ENCODE assay signal across 12 mouse cellular contexts in the genomic region with DNA sequence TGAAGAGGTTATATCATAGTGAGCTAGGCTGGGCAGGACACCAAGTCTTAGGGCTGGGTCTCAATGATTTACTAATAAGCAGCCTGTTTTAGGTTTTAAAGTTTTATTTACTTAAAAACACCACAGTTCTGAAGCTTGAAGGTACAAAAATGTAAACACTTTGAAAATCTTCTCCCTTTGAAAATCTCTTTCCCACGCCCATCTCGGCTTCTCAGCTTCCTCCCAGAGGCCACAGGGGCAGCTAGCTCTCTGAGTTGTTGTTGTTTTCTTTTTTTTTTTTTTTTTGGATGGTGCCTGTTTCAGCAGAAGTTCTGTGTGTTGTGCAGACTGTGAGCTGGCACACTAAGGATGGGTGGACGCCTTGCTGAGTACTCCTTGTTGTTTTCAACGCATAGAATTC. TPM values are rescaled to one million over a fixed set of nuclear protein-coding genes. Genes with fewer than 3 reads are reported as not detected.
DNase-seq lines count a peak whose midpoint lies in the region; ATAC-seq and TF ChIP-seq lines count a peak whose summit lies in the region.
"Had no signal": no experiment of that assay in that cellular context is flagged by ENCODE, and none has a peak within 500 bp of the region (broad histone marks: within the 10 kb centered on the region; RNA-seq: fewer than 3 reads in every experiment).

No protein-coding gene starts in this region.

- 63% methylated on average over 4 of the region's 4 CpGs for whole genome bisulfite sequencing in forebrain, postnatal 0 days
- 63% methylated on average over 4 of the region's 4 CpGs for WGBS in forebrain, embryonic 12.5 days
- 70% methylated on average over 4 of the region's 4 CpGs for WGBS in midbrain, embryonic 15.5 days

- H3K4me3 ChIP-seq in forebrain, postnatal 0 days (ENCODE audit: low read depth, low read length) = no peak overlapping the region
- no peak overlapping the region for H3K4me3 ChIP-seq in forebrain, embryonic 12.5 days (replicated peaks)
- peak overlapping the region; percentile 60 for H3K4me3 ChIP-seq in layer of hippocampus, adult 2 months
- peak overlapping the region; percentile 81 for H3K4me3 ChIP-seq in midbrain, embryonic 15.5 days

- H3K4me2 ChIP-seq in forebrain, postnatal 0 days (ENCODE audit: low read depth) = peak overlapping the region; percentile 94
- H3K4me2 ChIP-seq in forebrain, embryonic 12.5 days = no peak overlapping the region
- H3K4me2 ChIP-seq in midbrain, embryonic 15.5 days = peak overlapping the region; percentile 90

- H3K27me3 ChIP-seq in forebrain, postnatal 0 days (ENCODE audit: insufficient read depth, low read length) = no peaks in the 10 kb centered on the region
- peaks cover 34% of the 10 kb centered on the region for H3K27me3 ChIP-seq in forebrain, embryonic 12.5 days
- H3K27me3 ChIP-seq in midbrain, embryonic 15.5 days (replicated peaks) = no peaks in the 10 kb centered on the region; the same call in 1 of the 2 replicates
- H3K27me3 ChIP-seq: Patski had no signal

- H3K36me3 ChIP-seq in forebrain, postnatal 0 days (ENCODE audit: insufficient read depth) = no peaks in the 10 kb centered on the region
- no peaks in the 10 kb centered on the region for H3K36me3 ChIP-seq in forebrain, embryonic 12.5 days (replicated peaks)
- no peaks in the 10 kb centered on the region for H3K36me3 ChIP-seq in midbrain, embryonic 15.5 days (replicated peaks)
- H3K36me3 ChIP-seq: embryonic facial prominence, embryonic 12.5 days had no signal

- no peak overlapping the region for H3K9ac ChIP-seq in forebrain, postnatal 0 days
- H3K9ac ChIP-seq in forebrain, embryonic 12.5 days = no peak overlapping the region
- H3K9ac ChIP-seq in midbrain, embryonic 15.5 days = no peak overlapping the region
- H3K9ac ChIP-seq: embryonic facial prominence, embryonic 12.5 days had no signal

- no peak overlapping the region for H3K27ac ChIP-seq in forebrain, postnatal 0 days (ENCODE audit: low read depth, low read length)
- no peak overlapping the region for H3K27ac ChIP-seq in forebrain, embryonic 12.5 days
- peak overlapping the region; percentile 91 for H3K27ac ChIP-seq in layer of hippocampus, adult 2 months
- no peak overlapping the region for H3K27ac ChIP-seq in midbrain, embryonic 15.5 days
- H3K27ac ChIP-seq: embryonic facial prominence, embryonic 12.5 days had no signal

- H3K4me1 ChIP-seq in forebrain, postnatal 0 days (ENCODE audit: insufficient read depth) = no peaks in the 10 kb centered on the region; the same call in 1 of the 2 replicates
- H3K4me1 ChIP-seq in forebrain, embryonic 12.5 days = peaks cover 22% of the 10 kb centered on the region
- peaks cover 18% of the 10 kb centered on the region for H3K4me1 ChIP-seq in midbrain, embryonic 15.5 days

- no peak for TF ChIP-seq CTCF in forebrain, postnatal 0 days (IDR thresholded peaks at IDR 0.05; ENCODE audit: low read depth)
- TF ChIP-seq CTCF in layer of hippocampus, adult 2 months (conservative IDR thresholded peaks at IDR 0.05) = no peak

- H3K9me3 ChIP-seq in forebrain, postnatal 0 days (ENCODE audit: low read length) = no peaks in the 10 kb centered on the region
- no peaks in the 10 kb centered on the region for H3K9me3 ChIP-seq in forebrain, embryonic 12.5 days
- H3K9me3 ChIP-seq in midbrain, embryonic 15.5 days = no peaks in the 10 kb centered on the region

- no peak for ATAC-seq in forebrain, postnatal 0 days
- ATAC-seq in forebrain, embryonic 12.5 days (ENCODE audit: low FRiP score) = no peak
- ATAC-seq in midbrain, embryonic 15.5 days (replicated peaks) = no peak
- ATAC-seq in megakaryocyte progenitor cell, adult 5-6 weeks (replicated peaks; ENCODE audit: poor library complexity) = no peak
- ATAC-seq: Patski had no signal

- no peak for DNase-seq in forebrain, postnatal 0 days
- DNase-seq in layer of hippocampus, adult 2 months (ENCODE audit: low spot score in 2 of 2) = no peak
- DNase-seq in layer of hippocampus, adult 9-10 months (ENCODE audit: low spot score) = no peak
- DNase-seq in CD4-positive, CD25-positive, alpha-beta regulatory T cell, adult 2 months (ENCODE audit: low read depth, low spot score) = peak; percentile 63
- no peak for DNase-seq in urinary bladder, postnatal 10 days (ENCODE audit: low spot score)
- DNase-seq: adrenal gland, postnatal 14 days; thymus, adult 2 months had no signal

RNA-seq across cellular contexts. Expression of gene Retreg1, which starts 1.8 kb away (rescaled TPM):
- 38.1 and 38.2 TPM in 2 replicates for total RNA-seq in forebrain, postnatal 0 days (2014; rRNA removed)
- polyA plus RNA-seq in forebrain, postnatal 0 days (2015; fragmentation: Nextera tagmentation; extraction: Ambion mirVana) = 13.1 and 19.1 TPM in 2 replicates
- polyA plus RNA-seq in forebrain, embryonic 12.5 days (2016; fragmentation: Nextera tagmentation; extraction: Ambion mirVana) = 2.8 and 3.7 TPM in 2 replicates
- total RNA-seq in layer of hippocampus, adult 2 months (2021) = 10 to 100 TPM; 27.3 to 28.6 TPM
- polyA plus RNA-seq in midbrain, embryonic 15.5 days (2015; fragmentation: Nextera tagmentation; extraction: Ambion mirVana) = 12.5 and 12.6 TPM in 2 replicates
- 34.5 and 37.8 TPM in 2 replicates for total RNA-seq in megakaryocyte progenitor cell, adult 5-6 weeks (2015)
- 40.9 and 44.1 TPM in 2 replicates for total RNA-seq in megakaryocyte progenitor cell, adult 5-6 weeks (2017)

Comparison
In these comparisons a context has a peak if more than half of its experiments do, and no peak if none do; other contexts are left out.
1. H3K4me3 ChIP-seq: peak in layer of hippocampus, adult 2 months (single experiment) and midbrain, embryonic 15.5 days (single experiment); none in forebrain, postnatal 0 days (single experiment) and forebrain, embryonic 12.5 days (single experiment).